Mouse (Mus musculus) retina, embryonic 14.5 days (tissue): ENCODE data around the gene Fam234a.
"Not testable (repeated sequence)": the region's sequence is repeated elsewhere in the genome, so short reads cannot be mapped to it uniquely, and the experiment has no call there.

Source experiments
- DNase-seq: peaks from one replicate; pipeline ENCODE4 v3.0.0-alpha.2; 2015; ENCODE audit warnings: low spot score

Gene Fam234a

DNA sequence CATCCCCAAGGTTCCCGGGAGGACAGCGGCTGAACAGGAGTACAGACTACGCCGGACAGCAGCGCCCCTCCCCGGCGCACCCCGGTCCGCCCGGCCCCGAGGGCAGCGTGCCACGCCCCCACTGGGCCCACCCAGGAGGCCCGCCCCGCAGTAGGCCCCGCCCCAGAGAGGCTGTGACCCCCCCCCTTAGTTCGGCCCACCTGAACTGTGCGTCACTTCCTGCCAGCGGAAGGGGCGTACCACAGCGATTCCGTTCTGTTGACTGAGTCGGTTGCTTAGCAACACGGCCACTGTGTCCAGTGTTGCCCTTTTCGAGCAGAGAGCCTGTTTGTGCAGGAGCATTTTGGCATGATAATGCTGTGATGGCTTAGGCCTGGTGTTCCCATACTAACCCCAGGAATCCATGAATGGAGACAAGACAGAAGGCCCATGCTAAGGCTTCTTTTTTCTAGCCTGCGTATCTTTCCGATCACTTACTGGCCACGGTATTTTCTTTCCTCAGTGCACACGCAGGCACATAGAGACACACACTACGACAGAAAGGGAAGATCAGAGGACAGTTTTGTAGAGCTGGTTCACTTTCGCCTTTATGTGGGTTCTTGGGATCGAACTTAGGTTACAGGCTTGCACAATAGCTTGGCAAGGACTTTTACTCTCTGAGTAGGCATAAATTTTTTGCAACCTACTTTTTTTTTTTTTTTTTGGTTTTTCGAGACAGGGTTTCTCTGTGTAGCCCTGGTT, at the start of gene Fam234a:
TSS of gene Fam234a (minus strand) at position 142 of the 741 bp plus-strand sequence.
- peak; percentile 97 for DNase-seq

DNA sequence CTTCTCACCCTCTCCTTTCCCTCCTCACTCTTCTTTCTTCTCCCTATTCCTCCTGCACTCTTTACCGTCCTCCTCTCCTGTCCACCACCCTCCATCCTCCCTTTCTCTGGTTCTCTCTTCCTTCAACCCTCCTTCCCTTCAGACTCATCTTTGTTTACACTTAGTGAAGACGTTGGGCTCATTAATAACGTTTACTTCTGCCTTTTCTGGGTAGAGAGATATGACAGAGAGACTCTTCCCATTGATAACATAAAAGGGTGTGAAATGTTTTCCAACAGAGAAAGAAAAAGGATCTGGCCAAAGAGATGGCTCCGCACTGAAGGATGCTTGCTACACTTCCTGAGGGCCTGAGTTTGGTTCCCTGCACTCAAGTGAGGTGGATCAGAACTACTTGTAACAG, 45.4 kb upstream of the Fam234a start:
- no peak for DNase-seq

DNA sequence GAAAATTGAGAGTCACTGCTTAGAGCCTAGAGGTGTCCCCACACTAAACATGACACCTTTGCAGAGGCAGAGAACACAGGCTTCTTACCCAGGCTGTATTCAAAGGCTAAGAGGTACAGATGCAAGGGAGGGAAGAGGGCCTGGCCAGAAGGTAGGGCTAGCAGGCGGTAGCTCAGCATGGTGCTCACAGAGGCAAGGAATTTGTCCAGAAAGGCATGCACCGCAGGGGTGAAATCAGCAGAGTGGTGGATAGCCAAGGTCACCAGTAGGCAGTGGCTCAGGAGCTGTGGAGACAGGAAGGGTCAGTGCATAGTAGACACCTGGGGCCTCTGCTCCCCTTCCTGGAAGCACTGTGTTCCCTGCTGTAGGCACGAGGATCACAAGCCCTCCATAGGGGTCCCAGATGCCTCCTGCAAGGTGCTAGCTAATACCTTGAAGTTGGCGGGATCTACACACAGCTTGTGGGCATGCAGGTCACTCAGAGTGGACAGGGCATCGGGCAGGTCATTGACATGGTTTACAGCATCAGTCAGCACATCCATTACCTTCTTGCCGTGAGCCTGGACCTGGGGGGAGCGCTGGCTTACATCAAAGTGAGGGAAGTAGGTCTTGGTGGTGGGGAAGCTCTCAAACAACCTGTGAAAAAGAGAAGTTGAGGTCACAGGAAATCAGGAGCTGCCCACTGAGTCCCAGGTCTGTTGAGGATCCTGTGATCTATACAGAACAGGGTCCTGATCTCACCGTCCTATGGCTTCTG, 42.3 kb upstream of the Fam234a start:
- DNase-seq, result no peak

DNA sequence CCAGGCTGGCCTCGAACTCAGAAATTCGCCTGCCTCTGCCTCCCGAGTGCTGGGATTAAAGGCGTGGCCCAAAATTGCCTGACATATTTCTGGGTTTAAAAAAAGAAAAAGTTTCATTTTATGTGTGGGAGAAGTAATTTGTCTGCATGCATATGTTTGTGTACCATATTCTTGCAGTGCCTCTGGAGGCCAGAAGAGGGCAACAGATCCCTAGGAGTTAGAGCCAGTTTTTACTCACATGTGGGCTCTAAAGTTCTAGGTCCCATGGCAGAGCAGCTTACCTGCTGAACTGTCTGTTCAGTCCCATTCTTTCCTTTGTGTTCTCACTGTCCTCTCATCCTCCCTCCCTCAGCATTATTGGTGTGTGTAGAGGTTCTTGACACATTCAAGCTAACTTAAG, 32.7 kb upstream of the Fam234a start:
- peak; percentile 61 for DNase-seq

DNA sequence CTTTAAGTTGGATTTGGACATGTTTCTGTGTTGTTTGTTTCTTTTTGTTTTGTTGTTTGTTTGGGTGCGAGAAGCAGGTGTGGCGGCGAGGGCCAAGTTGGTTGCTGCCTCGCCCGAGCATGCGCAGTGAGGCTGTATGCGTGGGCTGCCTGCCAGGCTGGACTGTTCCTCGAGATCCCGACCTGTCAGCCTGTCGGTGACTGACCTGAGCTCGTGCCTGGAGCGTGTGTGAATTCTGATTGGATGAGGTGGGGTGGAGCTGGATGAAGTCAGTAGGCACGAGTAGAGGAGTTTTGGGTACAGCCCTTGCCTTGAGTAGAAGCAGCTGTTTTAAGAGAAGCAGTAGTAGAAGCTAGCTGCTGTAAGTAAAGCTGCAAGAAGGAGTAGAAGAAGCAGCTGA, 31.9 kb upstream of the Fam234a start:
- DNase-seq, result no peak

DNA sequence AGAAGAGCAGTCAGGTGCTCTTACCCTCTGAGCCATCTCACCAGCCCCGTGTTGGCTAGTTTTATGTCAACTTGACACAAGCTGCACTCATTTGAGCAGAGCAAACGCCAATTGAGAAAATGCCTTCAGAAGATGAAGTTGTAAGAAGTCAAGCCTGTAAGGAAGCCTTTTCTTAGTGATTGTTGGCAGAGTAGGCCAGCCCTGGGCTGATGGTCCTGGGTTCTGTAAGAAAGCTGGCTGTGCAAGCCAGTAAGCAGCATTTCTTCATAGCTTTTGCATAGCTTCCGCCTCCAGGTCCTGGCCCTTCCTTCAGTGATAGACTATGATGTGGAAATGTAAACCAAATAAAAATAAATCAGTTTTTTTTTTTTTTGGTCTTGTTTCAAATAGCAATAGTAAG, 28.5 kb upstream of the Fam234a start:
- no peak for DNase-seq

DNA sequence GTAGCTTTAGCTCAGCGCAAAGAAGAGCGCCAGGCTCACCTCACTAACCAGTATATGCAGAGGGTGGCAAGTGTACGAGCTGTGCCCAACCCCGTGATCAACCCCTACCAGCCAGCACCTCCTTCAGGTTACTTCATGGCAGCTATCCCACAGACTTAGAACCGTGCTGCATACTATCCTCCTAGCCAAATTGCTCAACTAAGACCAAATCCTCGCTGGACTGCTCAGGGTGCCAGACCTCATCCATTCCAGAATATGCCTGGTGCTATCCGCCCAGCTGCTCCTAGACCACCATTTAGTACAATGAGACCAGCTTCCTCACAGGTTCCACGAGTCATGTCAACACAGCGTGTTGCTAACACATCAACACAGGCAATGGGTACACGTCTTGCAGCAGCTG, 25.5 kb upstream of the Fam234a start:
- not testable (repeated sequence) for DNase-seq

DNA sequence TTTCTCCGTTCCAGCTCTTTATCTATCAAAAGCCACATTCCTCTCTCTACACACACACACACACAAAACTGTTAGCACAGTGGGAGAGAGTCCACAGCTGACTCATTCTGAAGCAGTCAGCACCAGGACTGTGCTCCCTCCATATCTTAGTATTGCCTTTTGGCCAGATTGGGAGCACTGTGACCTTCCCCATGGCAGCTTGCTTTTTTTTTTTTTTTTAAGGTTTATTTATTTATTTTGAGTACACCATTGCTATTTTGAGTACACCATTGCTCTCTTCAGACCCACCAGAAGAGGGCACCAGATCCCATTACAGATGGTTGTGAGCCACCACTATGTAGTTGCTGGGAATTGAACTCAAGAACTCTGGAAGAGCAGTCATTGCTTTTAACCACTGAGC, 24.8 kb upstream of the Fam234a start:
- DNase-seq, result peak; percentile 45

DNA sequence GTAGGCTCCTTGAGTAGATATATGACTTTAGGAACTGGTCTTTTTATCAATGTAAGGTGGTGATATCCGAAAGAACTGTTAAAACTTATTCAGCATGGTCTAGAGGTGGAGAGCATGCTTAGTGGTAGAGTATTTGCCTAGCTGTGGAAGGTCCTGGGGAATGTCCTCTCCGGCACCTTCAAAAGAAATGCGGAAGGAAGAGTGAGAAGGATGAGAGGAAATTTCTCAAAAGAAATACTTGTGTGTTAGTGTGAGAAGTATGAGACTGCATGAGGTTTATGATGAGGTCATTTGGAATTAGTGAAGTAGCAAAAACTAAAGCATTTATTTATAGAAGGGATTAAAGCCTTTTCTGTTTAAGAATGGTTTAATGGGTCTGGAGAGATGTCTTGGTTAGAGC, 18.3 kb upstream of the Fam234a start:
- no peak for DNase-seq

DNA sequence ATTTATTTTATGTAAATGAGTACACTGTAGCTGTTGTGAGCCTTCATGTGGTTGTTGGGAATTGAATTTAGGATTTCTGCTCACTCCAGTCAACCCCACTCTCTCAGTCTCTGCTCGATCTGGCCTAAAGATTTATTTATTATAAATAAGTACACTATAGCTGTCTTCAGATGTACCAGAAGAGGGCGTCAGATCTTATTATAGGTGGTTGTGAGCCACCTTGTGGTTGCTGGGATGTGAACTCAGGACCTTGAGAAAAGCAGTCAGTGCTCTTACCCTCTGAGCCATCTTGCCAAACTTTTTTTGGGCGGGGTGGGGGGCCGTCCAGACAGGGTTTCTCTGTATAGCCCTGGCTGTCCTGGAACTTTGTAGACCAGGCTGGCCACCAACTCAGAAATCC, 17.8 kb upstream of the Fam234a start:
- DNase-seq, result peak; percentile 38

DNA sequence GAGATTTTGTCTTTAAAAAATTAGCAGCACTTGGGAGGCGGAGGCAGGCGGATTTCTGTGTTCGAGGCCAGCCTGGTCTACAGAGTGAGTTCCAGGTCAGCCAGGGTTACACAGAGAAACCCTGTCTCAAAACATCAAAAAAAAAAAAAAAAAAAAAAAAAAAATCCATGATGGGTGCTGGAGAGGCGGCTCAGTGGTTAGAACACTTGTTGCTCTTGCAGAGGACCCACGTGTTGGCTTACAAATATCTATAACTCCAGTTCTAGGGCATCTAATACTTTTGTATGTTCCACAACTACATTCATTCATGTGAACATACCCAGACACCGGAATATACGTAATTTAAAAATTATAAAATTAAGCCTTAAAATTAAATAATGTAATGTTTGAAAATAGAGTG, 11.3 kb upstream of the Fam234a start:
- DNase-seq, result no peak

DNA sequence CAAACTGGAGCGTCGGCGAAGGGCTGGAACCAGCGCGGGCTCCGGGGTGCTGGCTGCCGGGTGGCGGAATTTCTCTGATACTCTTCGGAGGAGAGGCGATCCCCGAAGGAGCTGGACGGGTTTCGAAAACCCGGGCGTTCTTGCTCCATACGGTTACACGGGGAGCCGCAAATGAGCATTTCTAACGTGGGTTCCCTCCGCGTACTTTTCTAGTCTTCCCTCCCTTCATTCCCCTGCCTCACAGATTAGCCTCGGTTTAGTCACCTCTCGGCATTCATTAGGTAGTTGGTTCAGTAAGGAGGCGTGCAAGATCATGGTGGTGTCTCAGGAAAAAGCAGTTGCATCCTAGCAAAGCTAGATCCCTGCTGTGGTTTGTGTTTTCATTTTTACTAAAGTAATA, 9.4 kb upstream of the Fam234a start:
- DNase-seq, result no peak

DNA sequence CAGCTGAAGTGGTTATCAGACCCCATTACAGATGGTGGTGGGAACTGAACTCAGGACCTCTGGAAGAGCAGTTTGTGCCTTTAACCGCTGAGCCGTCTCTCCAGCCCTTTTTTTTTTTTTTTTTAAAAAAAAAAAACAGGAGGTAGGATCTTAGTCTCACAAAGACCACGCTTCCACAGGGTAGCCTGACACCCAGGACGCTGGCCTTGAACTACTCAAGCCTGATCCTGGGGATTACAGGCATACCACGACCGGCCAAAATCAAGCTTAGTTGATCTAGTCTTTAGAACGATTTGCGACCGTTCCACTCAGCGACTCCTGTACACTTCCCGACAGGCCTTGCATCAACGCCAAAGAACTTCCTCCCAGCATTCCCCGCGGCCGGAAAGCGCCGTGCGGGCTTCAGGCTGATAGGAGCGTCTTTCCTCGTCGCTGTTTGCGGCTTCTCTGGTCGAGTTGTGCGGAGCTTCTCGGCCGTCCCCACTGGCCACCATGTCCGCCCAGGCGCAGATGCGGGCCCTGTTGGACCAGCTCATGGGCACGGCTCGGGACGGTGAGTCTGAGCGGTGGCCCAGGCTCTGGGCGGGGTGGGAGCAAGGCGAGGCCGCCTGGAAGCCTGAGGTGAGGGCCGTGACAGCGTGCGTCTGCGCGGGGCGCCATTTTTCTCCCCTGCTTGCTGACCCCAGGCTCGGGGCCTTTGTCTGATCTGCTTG, 8.7 kb upstream of the Fam234a start, which contains the start of gene Luc7l:
TSS of gene Luc7l (plus strand) at position 358 of the 713 bp plus-strand sequence.
- DNase-seq, result peak; percentile 97

DNA sequence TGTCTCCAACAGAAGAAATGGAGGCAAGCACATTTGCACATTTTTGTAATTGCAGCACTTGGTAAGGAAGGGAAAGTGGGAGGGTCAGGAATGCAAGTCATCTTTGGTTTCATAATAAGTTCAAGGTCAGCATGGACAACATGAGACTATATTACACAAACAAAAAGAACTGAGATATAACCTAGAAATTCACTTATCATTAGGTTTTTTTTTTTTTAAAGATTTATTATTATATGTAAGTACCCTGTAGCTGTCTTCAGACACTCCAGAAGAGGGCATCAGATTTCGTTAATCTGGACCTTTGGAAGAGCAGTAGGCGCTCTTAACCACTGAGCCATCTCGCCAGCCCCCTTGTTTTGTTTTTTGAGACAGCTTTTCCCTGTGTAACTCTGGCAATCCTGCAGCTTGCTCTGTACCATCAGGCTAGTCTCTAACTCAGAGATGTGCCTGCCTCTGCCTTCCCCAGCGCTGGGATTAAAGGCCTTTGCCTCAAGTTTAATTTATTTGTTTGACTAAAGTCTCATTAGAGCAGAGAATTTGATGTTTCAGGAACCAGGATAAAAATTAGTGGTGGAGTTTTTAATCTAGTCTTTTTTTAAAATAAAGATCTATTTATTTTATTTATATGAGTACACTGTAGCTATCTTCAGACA, 8.0 kb upstream of the Fam234a start:
- DNase-seq, result no peak

DNA sequence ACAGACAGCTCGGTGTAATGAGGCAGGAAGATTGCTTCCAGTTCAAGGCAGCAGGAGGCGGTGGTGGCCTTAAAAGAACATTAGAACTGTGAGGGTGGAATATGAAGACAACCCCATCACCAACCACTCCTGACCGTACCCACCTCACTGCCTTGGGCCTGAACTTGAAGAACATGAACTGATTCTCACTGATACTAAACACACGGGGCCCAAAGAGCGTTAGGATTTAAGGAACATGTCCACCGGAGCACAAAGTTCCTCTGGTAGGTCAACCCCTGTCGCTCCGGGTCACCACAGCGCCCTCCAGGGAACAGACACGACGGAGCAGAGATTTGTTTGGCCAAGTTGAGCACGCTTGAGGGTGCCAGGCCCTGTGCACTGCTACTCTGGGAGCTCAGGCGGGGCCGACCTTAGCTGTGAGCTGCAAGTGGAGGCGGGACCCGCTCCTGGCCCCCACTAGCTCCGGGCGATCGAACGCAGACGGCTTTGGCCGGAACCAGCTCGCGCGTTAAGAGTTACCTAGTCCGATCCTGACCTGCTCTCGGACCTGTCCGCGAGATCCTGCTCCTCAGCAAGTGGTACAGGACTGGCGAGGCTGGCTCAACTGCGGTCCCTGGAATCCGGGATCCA, 456 bp downstream of the Fam234a start:
- peak; percentile 73 for DNase-seq

DNA sequence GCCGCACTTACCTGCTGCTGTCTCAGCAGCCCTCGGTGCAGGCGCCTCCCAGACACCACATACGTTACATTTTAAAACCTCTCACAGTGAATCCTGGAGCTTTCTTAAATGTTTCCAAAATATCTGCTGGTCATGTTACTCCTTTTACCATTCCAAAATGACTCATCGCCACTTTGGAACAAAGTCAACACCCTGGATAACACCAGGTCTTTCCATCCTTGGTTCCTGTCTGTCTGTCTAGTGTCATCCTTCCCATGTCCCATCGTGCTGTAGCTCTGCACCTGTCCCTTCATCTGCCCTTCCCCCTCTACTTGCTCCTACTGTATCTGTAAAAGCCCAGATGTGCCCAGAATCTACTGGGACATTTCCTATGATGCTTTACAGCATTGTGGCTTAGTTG, 3.1 kb downstream of the Fam234a start:
- no peak for DNase-seq

DNA sequence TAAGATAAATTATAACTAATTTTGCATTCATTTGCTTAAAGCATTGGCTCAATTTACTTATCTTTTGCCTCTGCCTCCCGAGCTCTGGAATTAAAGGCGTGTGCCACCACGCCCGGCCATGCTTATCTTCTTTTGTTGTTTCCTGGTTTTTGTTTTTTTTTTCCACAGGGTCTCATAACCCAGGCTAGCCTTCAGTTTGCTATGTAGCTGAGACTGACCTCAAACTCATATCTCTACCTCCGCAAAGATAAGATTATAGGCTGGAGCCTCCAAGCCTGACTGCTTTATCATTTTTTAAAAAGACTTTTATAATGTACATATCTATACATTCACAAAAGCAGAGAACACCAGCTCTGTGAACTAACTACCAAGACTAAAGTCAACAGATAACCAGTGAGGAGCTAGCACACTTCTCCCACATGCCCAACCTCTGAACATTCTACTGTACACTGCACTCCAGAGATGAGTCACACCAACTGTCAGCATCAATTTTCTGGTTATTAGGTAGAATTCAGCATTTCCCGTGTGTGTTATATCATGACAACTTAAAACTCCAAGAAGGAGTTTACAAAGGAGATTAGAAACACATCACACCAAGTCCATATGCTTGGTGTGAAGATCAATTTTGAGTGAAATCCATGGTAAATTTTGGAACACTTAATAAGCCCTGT, 3.8 kb downstream of the Fam234a start:
- DNase-seq, result no peak

DNA sequence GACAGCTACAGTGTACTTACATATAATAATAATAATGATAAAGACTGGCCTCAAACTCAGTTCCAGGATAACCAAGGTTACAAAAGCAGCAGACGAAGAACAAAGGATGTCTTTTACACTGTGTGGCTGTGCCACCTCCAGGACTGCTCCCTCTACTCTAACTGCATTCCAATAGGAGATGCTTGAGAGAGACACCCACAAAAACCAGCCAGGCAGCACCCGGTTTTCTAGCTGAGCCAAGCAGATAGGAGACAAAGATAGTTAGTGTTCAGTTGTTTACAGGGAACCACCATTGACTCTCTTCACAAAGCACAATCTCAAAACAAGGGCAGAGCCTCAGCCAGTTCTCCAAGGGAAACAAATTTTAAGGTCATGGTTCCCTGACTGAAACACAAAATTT, 4.5 kb downstream of the Fam234a start:
- no peak for DNase-seq

DNA sequence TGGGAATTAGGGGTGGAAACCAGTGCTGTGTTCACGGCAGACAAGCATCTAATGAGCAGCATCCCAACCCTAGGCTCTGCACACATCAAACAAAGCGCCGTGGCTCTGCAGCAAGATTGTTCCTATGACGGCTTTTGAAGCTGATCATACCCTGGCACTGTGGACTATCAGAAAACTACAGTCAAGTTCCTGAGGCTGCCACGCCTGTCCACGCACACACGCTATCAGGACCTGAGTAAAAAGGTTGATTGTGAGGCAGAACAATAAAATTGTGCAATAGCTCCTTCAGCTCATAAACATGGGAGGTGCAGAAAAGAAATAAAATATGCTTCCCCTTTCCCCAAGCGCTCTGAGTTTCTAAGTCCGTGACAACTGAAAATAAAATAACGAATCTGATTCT, 6.4 kb downstream of the Fam234a start:
- DNase-seq, result no peak

DNA sequence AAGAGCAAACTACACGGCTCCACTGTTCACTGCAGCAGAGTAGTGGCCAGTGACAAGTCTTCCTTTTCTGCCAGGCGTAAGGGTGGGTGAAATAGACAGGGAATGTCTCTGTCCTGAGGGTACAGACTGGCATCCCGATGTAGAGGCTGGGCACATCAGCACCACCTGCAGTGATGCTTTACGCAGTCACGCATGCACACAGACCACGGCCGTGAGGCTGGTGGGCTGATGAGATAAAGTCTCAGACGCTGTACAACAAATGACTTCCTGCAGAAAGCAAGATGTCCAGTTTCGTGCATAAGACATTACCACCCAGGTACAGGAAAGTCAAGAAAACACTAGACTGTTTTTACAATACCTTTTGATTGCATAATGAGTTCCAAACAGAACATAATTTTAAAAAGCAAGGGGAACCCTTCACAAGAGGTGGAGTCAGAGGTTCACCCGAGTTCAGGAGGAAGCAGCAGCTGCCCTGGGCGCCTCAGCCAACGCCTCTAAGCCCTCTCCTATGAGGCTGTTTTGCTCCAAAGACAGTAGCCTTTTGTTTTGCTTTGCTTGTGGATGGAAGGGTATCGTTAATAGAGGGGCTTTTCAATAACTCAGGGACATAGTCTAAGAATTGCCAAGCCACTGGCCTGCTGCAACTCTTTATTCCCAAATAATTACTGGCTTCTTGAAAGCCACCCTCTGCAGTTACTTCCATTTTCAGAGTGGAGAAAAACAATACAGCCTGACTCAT, 8.8 kb downstream of the Fam234a start:
- DNase-seq, result peak; percentile 34

DNA sequence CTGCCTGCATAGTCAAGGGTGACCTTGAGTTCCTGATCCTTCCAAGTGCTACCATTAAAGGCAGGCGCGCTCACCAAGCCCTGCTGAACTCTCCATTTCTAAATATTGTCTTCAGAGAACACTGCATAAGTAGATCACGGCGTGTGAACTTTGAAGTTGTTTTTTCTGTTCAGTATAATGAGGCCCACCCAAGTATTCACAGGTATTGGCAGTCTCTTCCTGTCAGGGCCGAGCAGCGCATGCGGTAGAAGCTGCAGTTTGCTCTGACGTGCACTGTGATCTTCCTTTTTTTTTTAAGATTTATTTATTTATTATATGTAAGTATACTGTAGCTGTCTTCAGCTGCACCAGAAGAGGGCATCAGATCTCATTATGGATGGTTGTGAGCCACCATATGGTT, 9.7 kb downstream of the Fam234a start:
- no peak for DNase-seq
